Mouse (Mus musculus): ENCODE results near the gene Bivm. TPM values are rescaled to one million over a fixed set of nuclear protein-coding genes. Genes with fewer than 3 reads are reported as not detected.

The Bivm gene
- polyA plus RNA-seq, 2 experiments: 13.3 to 17.9 TPM

DNA sequence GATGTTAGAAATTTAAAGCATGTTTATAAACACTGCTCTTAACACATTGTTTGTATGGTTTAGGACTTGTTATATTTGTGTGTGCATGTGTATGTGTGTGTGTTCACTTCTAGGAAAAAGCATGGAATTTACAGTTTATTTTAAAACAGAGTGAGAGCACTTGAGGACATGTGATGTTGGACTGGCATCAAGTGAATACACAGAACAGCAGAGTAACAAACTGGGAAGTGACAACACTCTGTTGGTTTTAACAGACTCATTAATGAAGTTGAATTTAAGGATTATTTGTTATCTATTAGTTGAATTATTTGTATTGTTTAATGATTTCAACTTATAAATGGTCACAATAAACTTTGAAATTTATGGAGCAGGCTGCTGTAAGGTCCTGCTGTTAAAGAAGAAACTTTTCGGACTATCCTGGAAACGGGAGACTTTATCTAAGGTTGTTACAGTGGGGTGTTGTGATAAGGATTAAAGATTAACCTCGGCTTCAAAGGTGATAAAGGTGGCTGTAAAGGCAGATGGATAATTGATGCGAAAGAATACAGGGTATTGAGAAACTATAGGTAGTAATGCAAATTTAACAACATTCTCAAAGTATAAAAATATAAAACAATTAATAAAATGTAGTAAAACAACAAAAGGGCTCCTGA lies 11.3 kb downstream of the Bivm start:
- Histone ChIP-seq H3K27me3 (ENCODE audit: control insufficient read depth, insufficient read depth, low read length) (no peaks in the 10 kb centered on the region), H3K9me3 (ENCODE audit: control insufficient read depth, low read length) (no peaks in the 10 kb centered on the region), H3K36me3 (ENCODE audit: control insufficient read depth, insufficient read depth, low read length) (peaks cover 37% of the 10 kb centered on the region), H3K27ac (replicated peaks; ENCODE audit: low read depth, low read length) (no peak overlapping the region), H3K9ac (ENCODE audit: low read depth, low read length, severe bottlenecking) (no peak overlapping the region), H3K4me2 (replicated peaks; ENCODE audit: low read depth, low read length, severe bottlenecking) (no peak overlapping the region), H3K4me1 (ENCODE audit: control insufficient read depth, insufficient read depth, low read length) (no peaks in the 10 kb centered on the region), H3K4me3 (replicated peaks; ENCODE audit: low read length) (no peak overlapping the region)
- ATAC-seq (ENCODE audit: low FRiP score, low read depth) (no peak), DNase-seq (ENCODE audit: low spot score) (no peak)
- 91% methylated on average over 4 of the region's 4 CpGs for WGBS
- no peak for TF ChIP-seq POLR2A (IDR thresholded peaks at IDR 0.05; ENCODE audit: borderline replicate concordance, extremely low read depth, insufficient read depth, insufficient read length)

- Histone ChIP-seq H3K4me2 (replicated peaks; ENCODE audit: low read depth, low read length, severe bottlenecking) (no peak overlapping the region), H3K9ac (ENCODE audit: low read depth, low read length, severe bottlenecking) (no peak overlapping the region), H3K27me3 (ENCODE audit: control insufficient read depth, insufficient read depth, low read length) (no peaks in the 10 kb centered on the region), H3K36me3 (ENCODE audit: control insufficient read depth, insufficient read depth, low read length) (peaks cover 55% of the 10 kb centered on the region), H3K4me3 (replicated peaks; ENCODE audit: low read length) (no peak overlapping the region), H3K4me1 (ENCODE audit: control insufficient read depth, insufficient read depth, low read length) (no peaks in the 10 kb centered on the region), H3K27ac (replicated peaks; ENCODE audit: low read depth, low read length) (no peak overlapping the region), H3K9me3 (ENCODE audit: control insufficient read depth, low read length) (no peaks in the 10 kb centered on the region)
- DNase-seq (ENCODE audit: low spot score) (no peak), ATAC-seq (ENCODE audit: low FRiP score, low read depth) (no peak)
- WGBS: 79% methylated on average over 4 of the region's 4 CpGs
- TF ChIP-seq POLR2A (IDR thresholded peaks at IDR 0.05; ENCODE audit: borderline replicate concordance, extremely low read depth, insufficient read depth, insufficient read length): no peak
Measured at GRCm38 (mm10) chr1:44140232-44140631, 21.5 kb downstream of the Bivm start.

DNA sequence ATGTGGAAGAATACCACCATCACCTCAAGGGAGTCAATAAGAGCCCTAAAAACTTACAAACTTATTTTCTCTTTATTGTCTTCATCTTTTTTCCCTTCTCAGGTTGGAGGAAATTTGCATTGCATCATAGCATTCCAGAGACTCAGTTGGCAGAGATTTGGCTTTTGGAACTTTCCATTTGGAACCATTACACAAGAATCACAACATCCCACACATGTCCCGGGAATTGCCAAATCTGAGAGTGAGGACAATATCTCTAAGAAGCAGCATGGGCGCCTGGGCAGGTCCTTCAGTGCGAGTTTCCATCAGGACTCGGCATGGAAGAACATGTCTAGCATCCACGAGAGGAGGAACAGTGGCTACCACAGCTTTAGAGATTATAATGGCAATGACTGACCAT lies 24.0 kb downstream of the Bivm start:
- Histone ChIP-seq H3K4me1 (ENCODE audit: control insufficient read depth, insufficient read depth, low read length) (peaks cover 5% of the 10 kb centered on the region; the same call in 1 of the 2 replicates), H3K9me3 (ENCODE audit: control insufficient read depth, low read length) (no peaks in the 10 kb centered on the region), H3K9ac (ENCODE audit: low read depth, low read length, severe bottlenecking) (no peak overlapping the region), H3K27ac (replicated peaks; ENCODE audit: low read depth, low read length) (no peak overlapping the region), H3K36me3 (ENCODE audit: control insufficient read depth, insufficient read depth, low read length) (peaks cover 49% of the 10 kb centered on the region), H3K4me3 (replicated peaks; ENCODE audit: low read length) (no peak overlapping the region), H3K4me2 (replicated peaks; ENCODE audit: low read depth, low read length, severe bottlenecking) (no peak overlapping the region), H3K27me3 (ENCODE audit: control insufficient read depth, insufficient read depth, low read length) (no peaks in the 10 kb centered on the region)
- no peak for ATAC-seq (ENCODE audit: low FRiP score, low read depth)
- DNase-seq (ENCODE audit: low spot score): no peak
- no peak for TF ChIP-seq POLR2A (IDR thresholded peaks at IDR 0.05; ENCODE audit: borderline replicate concordance, extremely low read depth, insufficient read depth, insufficient read length)
- WGBS: 91% methylated on average over 5 of the region's 5 CpGs

DNA sequence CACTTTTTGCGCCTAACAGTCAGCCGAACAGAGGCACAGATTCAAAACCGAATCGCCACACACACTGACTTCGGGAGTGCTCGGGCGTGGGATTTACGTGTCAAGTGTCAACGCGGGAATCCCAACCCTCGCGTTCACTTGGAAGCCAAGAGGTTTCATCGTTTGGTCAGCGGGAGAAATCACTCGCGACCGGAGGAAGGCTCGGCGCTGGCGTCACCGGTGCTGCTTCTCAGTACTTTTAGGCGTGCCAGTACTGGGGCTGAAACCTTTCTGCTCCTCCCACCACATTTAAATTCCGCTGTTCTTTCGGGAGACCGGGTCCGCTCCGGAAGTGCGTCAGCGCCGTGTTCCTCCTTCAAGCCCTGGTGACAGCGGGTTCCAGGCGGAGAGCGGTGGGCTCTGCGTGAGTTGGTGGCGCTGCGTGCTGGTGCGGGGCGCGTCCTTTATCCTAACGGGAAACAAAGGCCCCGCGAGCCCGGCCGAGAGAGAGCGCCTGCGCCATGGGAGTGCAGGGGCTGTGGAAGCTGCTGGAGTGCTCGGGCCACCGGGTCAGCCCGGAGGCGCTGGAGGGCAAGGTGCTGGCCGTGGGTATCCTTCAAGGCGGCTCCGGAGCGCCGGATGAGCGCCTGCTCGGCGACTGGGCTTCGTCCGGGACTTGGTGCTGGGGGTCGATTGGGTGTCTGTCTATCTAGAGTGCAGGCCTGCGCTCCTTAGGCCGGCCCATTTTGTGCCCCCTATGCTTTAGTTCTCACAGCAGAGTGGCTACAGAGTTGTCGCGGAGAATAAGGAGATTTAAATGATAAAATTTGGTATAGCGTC lies 29.0 kb downstream of the Bivm start, which contains the start of gene Ercc5:
Gene Ercc5 (plus strand): TSS at position 182 of the 819 bp plus-strand sequence.
- DNase-seq (ENCODE audit: low spot score) (peak; percentile 95), ATAC-seq (ENCODE audit: low FRiP score, low read depth) (peak; percentile 97)
- Histone ChIP-seq H3K36me3 (ENCODE audit: control insufficient read depth, insufficient read depth, low read length) (peaks cover 17% of the 10 kb centered on the region), H3K27me3 (ENCODE audit: control insufficient read depth, insufficient read depth, low read length) (no peaks in the 10 kb centered on the region), H3K9ac (ENCODE audit: low read depth, low read length, severe bottlenecking) (peak within 1 kb of the TSS; percentile 94), H3K4me3 (replicated peaks; ENCODE audit: low read length) (peak within 1 kb of the TSS; percentile 90), H3K4me1 (ENCODE audit: control insufficient read depth, insufficient read depth, low read length) (peaks cover 11% of the 10 kb centered on the region; the same call in 1 of the 2 replicates), H3K9me3 (ENCODE audit: control insufficient read depth, low read length) (no peaks in the 10 kb centered on the region), H3K4me2 (replicated peaks; ENCODE audit: low read depth, low read length, severe bottlenecking) (peak within 1 kb of the TSS; percentile 73), H3K27ac (replicated peaks; ENCODE audit: low read depth, low read length) (peak within 1 kb of the TSS; percentile 97)
- WGBS: under 1% methylated on average over 63 of the region's 66 CpGs
- 0 out of 2 replicates have a peak, but pooled peaks have one; percentile 94 for TF ChIP-seq POLR2A (IDR thresholded peaks at IDR 0.05; ENCODE audit: borderline replicate concordance, extremely low read depth, insufficient read depth, insufficient read length)

DNA sequence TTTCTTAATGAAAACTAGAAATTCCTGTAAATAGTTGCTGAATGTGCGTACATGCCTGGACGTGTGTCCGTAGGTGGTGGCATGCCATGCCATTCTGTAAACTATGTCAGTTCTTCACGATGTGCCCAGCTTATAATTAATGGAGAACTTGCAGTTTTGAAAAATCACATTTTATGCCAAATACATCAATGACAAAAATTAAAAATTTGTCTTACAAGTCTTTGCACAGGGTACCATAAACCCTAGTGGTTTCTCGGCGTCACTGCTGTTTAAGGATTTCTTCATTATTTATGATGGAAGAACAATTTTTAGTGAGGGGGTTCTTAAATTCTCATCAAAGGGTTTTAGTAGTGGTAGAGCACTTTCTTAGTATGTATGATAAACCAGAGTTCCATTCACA lies 29.9 kb downstream of the Bivm start:
- H3K4me3 ChIP-seq (replicated peaks; ENCODE audit: low read length): peak overlapping the region; percentile 90
- DNase-seq (ENCODE audit: low spot score) (no peak), ATAC-seq (ENCODE audit: low FRiP score, low read depth) (no peak)
- TF ChIP-seq POLR2A (IDR thresholded peaks at IDR 0.05; ENCODE audit: borderline replicate concordance, extremely low read depth, insufficient read depth, insufficient read length): no peak
- no peaks in the 10 kb centered on the region for H3K27me3 ChIP-seq (ENCODE audit: control insufficient read depth, insufficient read depth, low read length)
- H3K4me1 ChIP-seq (ENCODE audit: control insufficient read depth, insufficient read depth, low read length): peaks cover 11% of the 10 kb centered on the region; the same call in 1 of the 2 replicates
- H3K36me3 ChIP-seq (ENCODE audit: control insufficient read depth, insufficient read depth, low read length): peaks cover 8% of the 10 kb centered on the region
- H3K4me2 ChIP-seq (replicated peaks; ENCODE audit: low read depth, low read length, severe bottlenecking): peak overlapping the region; percentile 73
- 25% methylated on average over 6 of the region's 6 CpGs for WGBS
- H3K9ac ChIP-seq (ENCODE audit: low read depth, low read length, severe bottlenecking): peak overlapping the region; percentile 94
- H3K27ac ChIP-seq (replicated peaks; ENCODE audit: low read depth, low read length): no peak overlapping the region
- H3K9me3 ChIP-seq (ENCODE audit: control insufficient read depth, low read length): no peaks in the 10 kb centered on the region
